Mouse (Mus musculus) neural tube, embryonic 15.5 days (tissue): ENCODE data around the gene Aifm3. TPM values are rescaled to one million over a fixed set of nuclear protein-coding genes. Genes with fewer than 3 reads are reported as not detected.

ENCODE experiments used
- ATAC-seq: fragments of 200-750 bp; cut with Nextera tagmentation; 2 replicates; pipeline ENCODE4 v1.8.0; 2017; ENCODE audit warnings: mild to moderate bottlenecking, moderate TSS enrichment, moderate library complexity; ENCODE audit not compliant: low FRiP score
- H3K27ac ChIP-seq: fragments of 300-500 bp; sonication (generic); replicated peaks from 2 replicates; pipeline ENCODE4 v1.5.1; 2015; ENCODE audit warnings: mild to moderate bottlenecking, inconsistent platforms
- H3K27me3 ChIP-seq: fragments of 300-500 bp; sonication (generic); replicated peaks from 2 replicates; pipeline ENCODE4 v1.6.1; 2015; ENCODE audit warnings: inconsistent platforms
- H3K36me3 ChIP-seq: fragments of 300-500 bp; sonication (generic); 2 replicates; pipeline ENCODE4 v1.6.1; 2015; ENCODE audit warnings: inconsistent platforms
- H3K4me1 ChIP-seq: fragments of 300-500 bp; sonication (generic); 2 replicates; pipeline ENCODE4 v1.6.1; 2015; ENCODE audit warnings: inconsistent platforms
- H3K4me2 ChIP-seq: fragments of 300-500 bp; sonication (generic); 2 replicates; pipeline ENCODE4 v1.6.1; 2015; ENCODE audit warnings: inconsistent platforms, mild to moderate bottlenecking, moderate library complexity
- H3K4me3 ChIP-seq: fragments of 300-500 bp; sonication (generic); replicated peaks from 2 replicates; pipeline ENCODE4 v1.5.1; 2015; ENCODE audit warnings: mild to moderate bottlenecking, inconsistent platforms
- H3K9ac ChIP-seq: fragments of 300-500 bp; sonication (generic); replicated peaks from 2 replicates; pipeline ENCODE4 v1.6.1; 2015; ENCODE audit warnings: mild to moderate bottlenecking, inconsistent platforms
- H3K9me3 ChIP-seq: fragments of 300-500 bp; sonication (generic); replicated peaks from 2 replicates; pipeline ENCODE4 v1.6.1; 2016; ENCODE audit warnings: inconsistent platforms
- WGBS: fragments of 180-500 bp; shearing (Covaris S2); methylation state at CpG from one replicate; pipeline ENCODE4 v1.1.7; 2015; ENCODE audit warnings: mixed read lengths; 5-methylcytosine and 5-hydroxymethylcytosine counted together
- polyA plus RNA-seq: library from polyadenylated mRNA; unstranded; fragments of >200 nt; fragmentation: Nextera tagmentation; extraction: Ambion mirVana; gene quantifications from 2 replicates; pipeline ENCODE4 v1.2.1, GENCODE M21; 2015

Aifm3 gene
- 3.4 and 4.8 TPM in 2 replicates for polyA plus RNA-seq

- Histone ChIP-seq H3K9ac (peak within 1 kb of the TSS; percentile 31), H3K4me1 (peaks cover 12% of the 10 kb centered on the region), H3K9me3 (no peaks in the 10 kb centered on the region), H3K4me3 (peak within 1 kb of the TSS; percentile 38), H3K36me3 (peaks cover 27% of the 10 kb centered on the region), H3K27ac (no peak within 1 kb of the TSS), H3K27me3 (peaks cover 16% of the 10 kb centered on the region; the same call in 1 of the 2 replicates), H3K4me2 (peak within 1 kb of the TSS; percentile 71)
- peak; percentile 67; the same call in 1 of the 2 replicates for ATAC-seq
- under 1% methylated on average over 47 of the region's 47 CpGs for WGBS
These were observed at the start of gene Aifm3 for GRCm38 (mm10) chr16:17489469-17490111. TSS of gene Aifm3 (plus strand) at chr16:17489611.

- Histone ChIP-seq H3K4me2 (peak within 1 kb of the TSS; percentile 83), H3K9ac (peak within 1 kb of the TSS; percentile 97), H3K27ac (peak within 1 kb of the TSS; percentile 98), H3K36me3 (0 out of 2 replicates have a peak, but pooled peaks cover 5% of the 10 kb centered on the region), H3K9me3 (no peaks in the 10 kb centered on the region), H3K27me3 (no peaks in the 10 kb centered on the region), H3K4me3 (peak within 1 kb of the TSS; percentile 82), H3K4me1 (peaks cover 29% of the 10 kb centered on the region)
- WGBS, result under 1% methylated on average over 63 of the region's 63 CpGs
- peak; percentile 97 for ATAC-seq
These were observed 37.7 kb upstream of the Aifm3 start, which contains the start of gene Crkl for GRCm38 (mm10) chr16:17451541-17452372. TSS of gene Crkl (plus strand) at chr16:17451987.

- H3K9ac ChIP-seq, result peak overlapping the region; percentile 97
- peak overlapping the region; percentile 83 for H3K4me2 ChIP-seq
- no peaks in the 10 kb centered on the region for H3K27me3 ChIP-seq
- WGBS, result under 1% methylated on average over 24 of the region's 24 CpGs
- peak overlapping the region; percentile 98 for H3K27ac ChIP-seq
- peaks cover 9% of the 10 kb centered on the region; the same call in 1 of the 2 replicates for H3K36me3 ChIP-seq
- no peaks in the 10 kb centered on the region for H3K9me3 ChIP-seq
- peak overlapping the region; percentile 82 for H3K4me3 ChIP-seq
- peaks cover 35% of the 10 kb centered on the region for H3K4me1 ChIP-seq
- ATAC-seq, result no peak; the same call in 1 of the 2 replicates
These were observed 37.1 kb upstream of the Aifm3 start for GRCm38 (mm10) chr16:17452373-17452715.

GRCm38 (mm10) chr16:17456901-17457300 lies 32.5 kb upstream of the Aifm3 start:
- Histone ChIP-seq H3K36me3 (peaks cover 9% of the 10 kb centered on the region; the same call in 1 of the 2 replicates), H3K27me3 (no peaks in the 10 kb centered on the region), H3K9ac (no peak overlapping the region), H3K4me1 (peaks cover 43% of the 10 kb centered on the region), H3K9me3 (no peaks in the 10 kb centered on the region), H3K4me3 (no peak overlapping the region), H3K27ac (no peak overlapping the region), H3K4me2 (0 out of 2 replicates have a peak overlapping the region, but pooled peaks have one; percentile 15)
- ATAC-seq, result no peak
- 100% methylated on average over 1 of the region's 1 CpGs for WGBS

- 92% methylated on average over 4 of the region's 4 CpGs for WGBS
- H3K4me1 ChIP-seq, result peaks cover 30% of the 10 kb centered on the region
- no peak overlapping the region for H3K4me2 ChIP-seq
- H3K36me3 ChIP-seq, result peaks cover 9% of the 10 kb centered on the region; the same call in 1 of the 2 replicates
- H3K27ac ChIP-seq, result no peak overlapping the region
- no peak overlapping the region for H3K9ac ChIP-seq
- no peak overlapping the region for H3K4me3 ChIP-seq
- no peaks in the 10 kb centered on the region for H3K27me3 ChIP-seq
- ATAC-seq, result no peak
- H3K9me3 ChIP-seq, result no peaks in the 10 kb centered on the region
These were observed 29.2 kb upstream of the Aifm3 start for GRCm38 (mm10) chr16:17460254-17460653.

- H3K9ac ChIP-seq, result no peak overlapping the region
- peaks cover 6% of the 10 kb centered on the region; the same call in 1 of the 2 replicates for H3K36me3 ChIP-seq
- ATAC-seq, result no peak
- H3K27me3 ChIP-seq, result no peaks in the 10 kb centered on the region
- H3K9me3 ChIP-seq, result no peaks in the 10 kb centered on the region
- 95% methylated on average over 1 of the region's 1 CpGs for WGBS
- H3K27ac ChIP-seq, result no peak overlapping the region
- peaks cover 21% of the 10 kb centered on the region for H3K4me1 ChIP-seq
- no peak overlapping the region for H3K4me3 ChIP-seq
- no peak overlapping the region for H3K4me2 ChIP-seq
These were observed 27.8 kb upstream of the Aifm3 start for GRCm38 (mm10) chr16:17461596-17461995.

GRCm38 (mm10) chr16:17463184-17463583 lies 26.2 kb upstream of the Aifm3 start:
- Histone ChIP-seq H3K4me2 (no peak overlapping the region), H3K4me1 (peaks cover 11% of the 10 kb centered on the region; the same call in 1 of the 2 replicates), H3K27ac (no peak overlapping the region), H3K9me3 (no peaks in the 10 kb centered on the region), H3K9ac (no peak overlapping the region), H3K4me3 (no peak overlapping the region), H3K27me3 (no peaks in the 10 kb centered on the region), H3K36me3 (no peaks in the 10 kb centered on the region)
- no peak for ATAC-seq
- WGBS, result 80% methylated on average over 2 of the region's 2 CpGs

GRCm38 (mm10) chr16:17466875-17467663 lies 22.3 kb upstream of the Aifm3 start:
- H3K4me1 ChIP-seq, result peaks cover 10% of the 10 kb centered on the region
- H3K9ac ChIP-seq, result no peak overlapping the region
- no peak overlapping the region for H3K27ac ChIP-seq
- H3K36me3 ChIP-seq, result peaks cover 21% of the 10 kb centered on the region
- H3K4me2 ChIP-seq, result no peak overlapping the region
- 95% methylated on average over 4 of the region's 4 CpGs for WGBS
- no peak for ATAC-seq
- H3K27me3 ChIP-seq, result no peaks in the 10 kb centered on the region
- no peaks in the 10 kb centered on the region for H3K9me3 ChIP-seq
- H3K4me3 ChIP-seq, result no peak overlapping the region

GRCm38 (mm10) chr16:17472498-17472897 lies 16.9 kb upstream of the Aifm3 start:
- Histone ChIP-seq H3K4me1 (peaks cover 10% of the 10 kb centered on the region), H3K4me3 (no peak overlapping the region), H3K9ac (no peak overlapping the region), H3K27ac (no peak overlapping the region), H3K4me2 (no peak overlapping the region), H3K36me3 (peaks cover 24% of the 10 kb centered on the region), H3K9me3 (no peaks in the 10 kb centered on the region), H3K27me3 (no peaks in the 10 kb centered on the region)
- WGBS, result 89% methylated on average over 6 of the region's 6 CpGs
- no peak for ATAC-seq

- Histone ChIP-seq H3K9me3 (no peaks in the 10 kb centered on the region), H3K4me1 (peaks cover 7% of the 10 kb centered on the region), H3K27me3 (no peaks in the 10 kb centered on the region), H3K4me3 (no peak overlapping the region), H3K4me2 (no peak overlapping the region), H3K36me3 (peaks cover 25% of the 10 kb centered on the region), H3K27ac (no peak overlapping the region), H3K9ac (no peak overlapping the region)
- 0 out of 2 replicates have a peak, but pooled peaks have one; percentile 25 for ATAC-seq
These were observed 15.3 kb upstream of the Aifm3 start for GRCm38 (mm10) chr16:17474091-17474490.

- peaks cover 20% of the 10 kb centered on the region for H3K36me3 ChIP-seq
- H3K4me2 ChIP-seq, result no peak overlapping the region
- H3K27ac ChIP-seq, result no peak overlapping the region
- H3K9me3 ChIP-seq, result no peaks in the 10 kb centered on the region
- no peak overlapping the region for H3K9ac ChIP-seq
- no peak overlapping the region for H3K4me3 ChIP-seq
- 80% methylated on average over 2 of the region's 2 CpGs for WGBS
- no peak for ATAC-seq
- peaks cover 5% of the 10 kb centered on the region for H3K4me1 ChIP-seq
- no peaks in the 10 kb centered on the region for H3K27me3 ChIP-seq
These were observed 14.7 kb upstream of the Aifm3 start for GRCm38 (mm10) chr16:17474761-17475160.
